Mouse (Mus musculus) T-helper 1 cell (primary cell): ENCODE results near the gene Usp34.
"Not testable (repeated sequence)": the region's sequence is repeated elsewhere in the genome, so short reads cannot be mapped to it uniquely, and the experiment has no call there.

ENCODE experiments used
- in situ Hi-C: fragments of 300-600 bp; cut with MboI, MseI; formaldehyde crosslinking; loops from one replicate; pipeline ENCODE4 v1.15.1; 2025; ENCODE audit warnings: high pct_unique_total_duplicates

Usp34 gene

DNA sequence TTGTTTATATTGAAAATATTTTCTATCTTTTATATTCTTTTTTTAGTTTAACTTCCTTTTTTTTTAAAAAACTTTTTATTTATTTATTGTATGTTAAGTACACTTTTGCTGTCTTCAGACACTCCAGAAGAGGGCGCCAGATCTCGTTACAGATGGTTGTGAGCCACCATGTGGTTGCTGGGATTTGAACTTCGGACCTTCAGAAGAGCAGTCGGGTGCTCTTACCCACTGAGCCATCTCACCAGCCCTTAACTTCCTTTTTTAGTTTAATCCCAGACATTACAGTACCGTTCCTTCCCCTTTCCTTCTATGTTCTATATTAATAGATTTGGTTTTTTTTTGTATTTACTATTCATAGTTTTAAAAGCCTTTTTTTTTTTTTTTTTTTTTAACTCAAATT lies 50.5 kb downstream of the Usp34 start:
- in situ Hi-C loops, result not testable (repeated sequence)

DNA sequence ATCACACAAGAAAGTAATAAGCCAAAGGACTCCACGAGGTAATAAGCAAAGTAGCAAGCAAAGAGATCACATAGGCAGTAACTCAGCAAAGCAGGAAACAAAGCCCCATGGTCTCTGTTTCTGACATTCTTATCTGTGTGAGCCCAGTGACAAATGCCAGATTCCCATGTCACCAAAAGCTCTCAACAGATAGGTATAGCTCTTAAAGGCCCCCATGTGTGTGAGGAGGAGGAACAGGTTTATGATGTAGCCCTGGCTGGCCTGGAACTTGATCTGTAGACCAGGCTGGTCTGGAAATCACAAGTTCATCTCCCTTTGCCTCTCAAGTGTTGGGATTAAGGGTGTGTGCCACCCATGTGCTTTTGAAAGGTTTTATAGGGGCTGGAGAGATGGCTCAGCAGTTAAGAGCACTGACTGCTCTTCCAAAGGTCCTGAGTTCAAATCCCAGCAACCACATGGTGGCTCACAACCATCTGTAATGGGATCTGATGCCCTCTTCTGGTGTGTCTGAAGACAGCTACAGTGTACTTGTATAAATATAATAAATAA lies 53.1 kb downstream of the Usp34 start:
- in situ Hi-C loops, result not testable (repeated sequence)

DNA sequence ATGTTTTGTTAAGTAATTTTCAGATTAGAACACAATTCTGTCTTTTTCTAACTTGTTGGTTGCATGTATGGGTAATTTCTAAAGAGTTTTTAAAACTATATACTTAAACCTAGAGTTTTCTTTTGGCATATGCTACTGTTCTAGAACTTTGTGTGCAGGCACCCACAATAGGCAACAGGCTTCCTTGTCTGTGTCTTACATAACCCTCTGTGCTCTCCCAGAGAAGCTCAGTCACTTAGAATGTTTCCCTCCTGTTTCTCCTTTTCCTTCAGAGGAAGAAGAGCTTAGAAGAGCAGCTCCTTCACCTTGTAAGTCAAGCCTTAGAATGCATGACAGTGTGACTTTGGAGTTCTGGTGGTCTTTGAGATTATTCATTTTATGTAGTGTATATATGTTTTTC lies 55.6 kb downstream of the Usp34 start:
- in situ Hi-C loops, result no loop called here

DNA sequence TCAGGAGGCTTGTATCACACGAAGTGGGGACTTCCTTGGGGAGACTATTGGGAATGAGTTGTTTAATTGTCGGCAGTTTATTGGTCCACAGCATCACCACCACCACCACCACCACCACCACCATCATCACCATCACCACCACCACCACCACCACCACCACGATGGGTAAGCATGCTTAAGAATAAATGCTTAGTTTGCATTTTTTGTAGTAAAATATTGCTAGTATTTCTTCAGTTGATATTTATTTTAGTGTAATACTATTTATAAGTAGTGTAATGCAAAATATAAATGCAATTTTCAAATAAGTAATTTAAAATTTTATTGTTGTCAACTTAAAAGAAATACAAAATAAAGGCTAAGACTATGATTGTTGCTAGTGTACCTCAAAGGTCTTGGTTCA lies 57.7 kb downstream of the Usp34 start:
- in situ Hi-C loops, result no loop called here

DNA sequence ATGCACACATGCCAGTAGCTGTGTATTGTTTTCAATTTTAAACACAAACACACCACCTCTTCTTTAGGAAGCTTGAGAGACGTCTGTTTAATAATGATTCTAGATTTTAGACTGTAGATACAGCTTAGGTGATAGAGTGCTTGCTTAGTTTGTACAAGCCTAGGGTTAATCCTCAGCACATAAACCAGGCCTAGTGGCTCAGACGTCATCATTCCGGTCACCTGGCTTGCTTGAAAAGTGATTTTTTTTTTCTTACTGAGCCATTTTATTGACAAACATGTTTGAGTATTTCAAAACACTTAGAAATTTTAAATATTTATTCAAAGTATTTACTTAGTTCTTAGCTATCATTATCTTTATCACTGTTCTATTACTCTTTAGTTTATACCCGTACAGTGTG lies 65.3 kb downstream of the Usp34 start:
- in situ Hi-C loops, result no loop called here

DNA sequence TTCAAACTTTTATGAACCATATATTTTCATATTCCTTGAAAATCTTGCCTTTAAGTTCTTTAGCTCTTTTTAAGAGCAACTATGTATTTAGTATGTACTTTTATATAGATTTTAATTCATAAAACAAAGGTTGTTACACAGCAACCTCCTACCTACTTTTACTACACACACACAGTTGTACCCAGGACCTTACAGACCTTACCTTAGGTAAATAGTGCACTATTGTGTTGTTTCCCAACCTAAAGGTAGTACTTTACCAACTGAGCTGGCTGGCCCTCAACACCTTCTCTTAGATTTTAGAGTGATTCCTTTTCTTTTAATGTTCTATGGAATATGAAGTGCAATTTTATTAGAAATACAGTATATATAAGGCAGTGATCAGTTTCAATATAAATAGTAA lies 65.8 kb downstream of the Usp34 start:
- in situ Hi-C loops, result no loop called here

DNA sequence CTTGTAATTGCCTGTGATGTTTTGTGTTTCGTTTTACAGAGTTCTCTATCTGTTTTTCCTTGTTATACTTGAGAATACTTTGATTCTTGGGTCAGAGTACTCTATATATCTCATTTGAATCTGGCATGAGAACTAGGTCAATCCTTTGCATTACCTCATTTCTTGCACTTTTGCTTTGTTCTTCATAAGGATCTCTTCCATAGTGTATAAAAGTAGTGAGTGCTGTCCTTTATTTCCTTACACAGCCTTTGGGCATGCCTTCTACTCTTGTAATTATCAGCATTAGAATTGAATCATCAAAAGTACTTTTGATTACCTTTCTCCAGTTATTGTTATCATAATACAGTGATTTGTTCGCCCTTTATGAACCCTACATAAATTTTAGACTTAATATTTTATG lies 73.4 kb downstream of the Usp34 start:
- in situ Hi-C loops, result no loop called here

DNA sequence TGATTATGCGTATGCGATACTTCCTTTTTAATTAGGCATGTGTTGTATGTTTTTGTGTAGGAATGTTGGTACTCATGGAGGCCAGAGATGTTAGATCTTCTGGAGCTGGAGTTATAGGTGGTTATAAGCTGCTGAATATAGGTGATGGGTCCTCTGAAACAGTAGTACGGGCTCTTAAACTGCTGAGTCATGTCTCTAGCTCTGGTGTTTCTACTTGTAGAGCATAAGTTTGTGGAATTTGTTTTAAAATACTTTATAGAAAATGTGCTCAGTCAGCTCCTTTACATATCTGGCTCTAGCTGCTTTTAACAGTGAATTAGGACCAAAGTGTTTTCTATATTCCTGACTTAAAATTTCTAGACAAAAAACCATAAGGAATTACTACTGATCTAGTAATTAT lies 73.9 kb downstream of the Usp34 start:
- in situ Hi-C loops, result no loop called here

DNA sequence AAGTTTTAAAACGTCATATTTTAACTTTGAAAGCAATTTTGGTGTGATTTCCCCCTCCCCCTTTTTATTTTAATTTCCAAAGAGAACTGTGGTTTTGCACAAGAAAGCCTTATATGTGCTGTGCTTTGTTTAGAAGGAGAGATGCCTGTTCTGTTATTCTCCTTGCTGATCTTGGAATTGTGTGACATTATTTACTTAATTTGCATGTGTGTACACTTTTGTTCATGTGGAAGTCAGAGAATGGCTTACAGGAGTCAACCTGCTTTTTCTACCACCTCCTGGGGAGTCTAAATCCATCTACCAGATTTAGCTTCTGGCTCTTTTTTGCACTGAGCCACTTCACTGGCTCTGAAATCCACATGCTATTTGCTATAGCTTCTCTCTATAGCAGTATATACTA lies 76.1 kb downstream of the Usp34 start:
- in situ Hi-C loops, result no loop called here

DNA sequence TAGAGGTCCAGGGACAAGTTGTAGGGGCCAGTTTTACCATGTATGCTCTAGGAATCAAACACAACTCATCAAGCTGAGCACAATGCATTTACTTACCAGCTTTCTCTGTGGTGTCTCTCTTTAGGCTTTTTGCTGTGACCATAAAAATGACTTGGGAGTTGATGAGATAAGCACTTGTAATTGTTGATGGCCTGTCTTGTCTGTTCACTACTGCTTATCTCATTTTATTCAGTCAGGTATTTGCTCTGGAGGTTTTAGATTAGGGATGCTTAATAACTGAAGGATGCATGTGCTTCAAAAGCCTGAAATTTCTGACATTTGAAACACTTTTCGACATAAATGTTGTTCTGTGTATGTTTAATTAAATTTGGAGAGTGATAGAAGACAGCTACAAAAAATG lies 83.0 kb downstream of the Usp34 start:
- in situ Hi-C loops, result no loop called here

DNA sequence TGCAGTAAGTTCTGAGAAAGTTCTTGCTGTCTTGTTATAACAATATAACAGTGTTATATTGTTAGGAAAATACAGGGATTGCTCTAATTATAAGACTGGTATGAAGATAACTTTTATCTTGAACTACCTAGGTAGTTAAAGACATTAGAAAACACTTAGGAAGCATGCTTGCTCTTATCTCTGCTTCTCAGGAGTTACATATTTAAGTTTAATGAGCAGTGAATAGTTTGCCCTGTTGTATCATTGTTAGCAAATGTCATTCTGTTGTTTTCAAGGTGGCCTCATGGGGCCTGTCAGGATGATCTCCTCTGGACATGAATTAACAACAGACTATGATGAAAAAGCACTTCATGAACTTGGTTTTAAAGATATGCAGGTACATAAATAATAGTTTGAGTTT lies 85.9 kb downstream of the Usp34 start:
- in situ Hi-C loops, result no loop called here

DNA sequence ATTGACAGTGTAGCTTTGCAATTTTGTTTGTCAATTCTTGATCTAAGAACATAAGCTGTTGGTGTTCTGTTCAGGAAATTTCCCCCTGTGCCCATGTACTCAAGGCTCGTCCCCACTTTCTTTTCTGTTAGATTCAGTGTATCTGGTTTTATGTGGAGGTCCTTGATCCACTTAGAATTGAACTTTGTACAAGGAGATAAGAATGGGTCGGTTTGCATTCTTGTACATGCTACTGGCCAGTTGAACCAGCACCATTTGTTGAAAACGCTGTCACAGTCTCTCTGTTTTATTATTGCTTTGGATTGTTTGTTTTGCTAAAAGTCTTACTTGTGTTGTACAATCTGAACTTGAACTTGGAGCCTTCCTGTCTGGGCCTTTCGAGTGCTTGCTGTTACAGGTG lies 89.9 kb downstream of the Usp34 start:
- in situ Hi-C loops, result no loop called here

DNA sequence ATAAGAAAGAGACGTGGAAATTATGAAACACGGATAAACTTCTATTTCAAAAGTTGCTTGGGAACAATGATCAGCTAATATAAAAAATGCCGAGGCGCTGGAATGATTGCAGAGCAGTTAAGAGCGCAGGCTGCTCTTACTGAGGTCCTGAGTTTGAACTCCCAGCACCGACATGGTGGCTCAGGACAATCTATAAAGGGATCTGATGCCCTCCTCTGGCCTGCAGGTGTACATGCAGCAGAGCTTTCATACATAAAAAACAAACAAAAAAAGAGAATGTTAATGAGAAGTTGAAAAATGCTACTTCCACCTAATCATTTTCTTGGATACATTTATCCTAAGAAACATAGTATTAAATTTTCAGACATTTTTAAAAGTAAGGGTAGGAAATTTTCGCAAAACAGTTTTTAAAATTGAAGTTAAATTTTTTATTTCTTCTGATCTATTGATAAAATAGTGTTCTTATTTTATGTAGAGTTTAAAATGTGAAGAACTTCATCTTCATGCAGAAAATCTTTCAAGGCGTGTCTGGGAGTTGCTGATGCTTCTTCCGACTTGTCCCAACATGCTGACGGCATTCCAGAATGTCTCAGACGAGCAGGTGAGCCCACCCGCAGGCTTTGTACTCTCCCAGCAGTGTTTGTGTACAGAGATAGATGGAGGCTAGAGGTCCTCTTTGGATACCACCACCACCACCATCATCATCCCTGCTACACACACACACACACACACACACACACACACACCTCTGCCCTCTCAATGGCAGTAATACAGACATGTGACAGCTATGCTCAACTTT lies 94.5 kb downstream of the Usp34 start:
- in situ Hi-C loops, result loop anchor here (25.0 kb wide), 1 partner anchor 114 kb away; no protein-coding TSS in a partner anchor

DNA sequence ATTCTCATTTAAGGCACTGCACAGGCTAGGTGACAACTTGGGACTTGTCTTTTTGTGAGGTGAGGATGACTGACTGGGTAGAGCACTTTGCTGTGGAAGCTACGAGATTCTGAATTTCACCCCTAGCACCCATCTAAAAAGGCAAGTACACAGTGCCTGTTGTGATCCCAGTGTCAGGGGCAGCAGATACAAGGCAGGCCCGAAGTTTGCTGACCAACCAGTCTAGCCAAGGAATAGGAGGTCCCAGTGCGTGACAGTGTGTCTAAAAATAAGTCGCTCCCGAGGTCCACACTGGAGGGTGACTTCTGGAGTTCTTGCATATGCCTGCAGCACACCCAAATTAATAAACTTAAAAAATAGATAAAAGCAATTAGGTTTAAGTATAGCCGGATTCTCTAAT lies 121.6 kb downstream of the Usp34 start:
- in situ Hi-C loops, result no loop called here

DNA sequence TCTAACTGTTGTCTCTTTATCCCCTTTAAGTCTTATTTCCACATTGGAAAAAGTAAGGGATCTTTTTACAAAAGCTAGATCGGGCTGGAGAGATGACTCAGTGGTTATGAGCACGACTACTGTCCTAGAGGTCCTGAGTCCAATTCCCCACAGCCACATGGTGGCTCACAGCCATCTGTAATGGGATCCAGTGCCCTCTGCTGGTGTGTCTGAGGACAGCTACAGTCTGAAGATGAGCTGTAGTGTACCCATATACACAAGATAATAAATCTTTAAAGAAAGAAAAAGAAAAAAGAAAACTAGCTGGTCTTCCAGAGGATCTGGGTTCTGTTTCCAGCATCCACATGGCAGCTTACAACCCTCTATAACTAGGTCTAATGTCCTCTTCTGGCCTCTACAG lies 123.3 kb downstream of the Usp34 start:
- in situ Hi-C loops, result no loop called here

DNA sequence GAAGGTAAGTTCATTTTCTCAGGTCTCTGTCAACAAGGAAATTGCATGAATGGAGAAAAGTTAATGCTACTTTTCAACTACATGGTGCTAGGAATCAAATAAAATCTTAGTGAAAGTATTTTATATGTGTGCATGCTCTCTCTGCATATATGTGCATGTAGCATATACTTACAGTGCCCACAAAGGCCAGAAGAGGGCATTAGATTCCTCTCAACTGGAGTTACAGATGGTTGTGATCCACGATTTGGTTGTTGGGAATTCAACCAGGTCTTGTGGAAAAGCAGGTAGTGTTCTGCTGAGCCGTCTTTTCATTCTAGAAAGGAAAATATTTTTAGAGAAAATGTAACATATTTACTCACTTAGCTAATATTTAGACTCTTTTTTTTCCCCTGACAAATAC lies 129.4 kb downstream of the Usp34 start:
- in situ Hi-C loops, result no loop called here

DNA sequence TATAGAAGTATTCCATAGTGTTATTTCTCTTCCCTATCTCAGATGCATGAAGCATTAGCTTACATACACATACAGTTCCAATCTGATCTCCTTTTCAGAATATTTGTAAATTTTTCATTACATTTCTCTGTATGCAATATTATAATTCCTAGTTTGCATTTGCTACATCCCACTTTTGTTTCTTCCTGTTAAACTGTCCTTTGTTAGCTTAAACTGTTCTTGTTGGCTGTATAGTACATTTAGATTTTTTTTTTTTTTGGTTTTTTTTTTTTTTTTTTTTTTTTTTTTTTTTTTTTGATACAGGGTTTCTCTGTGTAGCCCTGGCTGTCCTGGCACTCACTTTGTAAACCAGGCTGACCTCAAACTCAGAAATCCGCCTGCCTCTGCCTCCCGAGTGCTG lies 159.2 kb downstream of the Usp34 start:
- in situ Hi-C loops, result not testable (repeated sequence)

DNA sequence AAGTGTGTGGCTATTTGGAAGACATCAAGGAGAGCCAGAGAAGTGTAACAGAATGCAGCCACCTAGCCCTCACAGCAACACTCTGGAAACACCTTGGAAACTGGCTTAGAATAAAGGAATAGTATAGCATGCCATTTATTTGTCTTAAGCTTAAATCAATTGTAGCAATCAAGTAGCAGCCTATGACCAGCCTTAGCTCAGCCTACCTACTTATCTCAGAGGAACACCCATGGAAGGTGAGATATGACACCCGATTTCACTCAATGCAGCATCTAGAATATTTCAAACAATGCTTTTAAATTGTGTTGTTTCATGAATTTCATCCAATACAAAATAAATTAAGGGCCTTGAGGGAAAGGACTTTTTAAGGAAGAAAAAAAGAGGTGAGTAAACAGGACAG lies 183.3 kb downstream of the Usp34 start:
- in situ Hi-C loops, result no loop called here

DNA sequence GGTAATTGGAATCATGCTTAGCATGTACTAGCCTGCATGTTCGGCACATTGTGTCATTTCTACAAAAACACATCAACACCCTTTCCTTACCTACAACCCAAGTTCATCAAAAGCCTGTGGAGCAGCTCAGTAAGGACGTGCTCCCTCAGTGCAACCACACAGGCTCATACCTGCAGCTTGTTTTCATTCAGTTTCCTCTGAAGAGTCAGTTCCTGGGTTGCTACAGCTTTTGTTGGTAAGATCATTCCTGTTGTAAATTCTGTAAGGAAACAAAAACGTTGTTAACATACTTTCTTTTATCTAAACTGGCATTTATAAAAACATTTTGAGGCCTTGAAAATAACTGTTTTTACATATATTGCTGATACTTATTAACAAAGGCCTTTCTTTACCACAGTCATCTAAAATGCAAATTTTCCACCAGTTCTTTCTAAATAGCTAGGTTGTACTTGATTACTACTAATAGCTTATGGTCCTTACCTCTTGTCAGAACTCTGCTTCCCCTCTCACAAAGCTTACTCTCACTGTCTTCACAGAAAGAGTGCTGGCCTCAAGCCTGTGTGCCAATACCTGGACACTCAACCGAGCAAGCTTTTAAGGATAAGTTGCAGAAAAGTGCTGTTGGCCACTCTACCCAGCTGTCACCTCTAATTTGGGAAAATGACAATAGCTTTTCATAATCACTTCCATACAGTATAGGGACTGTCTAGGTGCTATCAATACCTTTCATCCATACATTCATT lies 185.5 kb downstream of the Usp34 start:
- in situ Hi-C loops, result no loop called here

DNA sequence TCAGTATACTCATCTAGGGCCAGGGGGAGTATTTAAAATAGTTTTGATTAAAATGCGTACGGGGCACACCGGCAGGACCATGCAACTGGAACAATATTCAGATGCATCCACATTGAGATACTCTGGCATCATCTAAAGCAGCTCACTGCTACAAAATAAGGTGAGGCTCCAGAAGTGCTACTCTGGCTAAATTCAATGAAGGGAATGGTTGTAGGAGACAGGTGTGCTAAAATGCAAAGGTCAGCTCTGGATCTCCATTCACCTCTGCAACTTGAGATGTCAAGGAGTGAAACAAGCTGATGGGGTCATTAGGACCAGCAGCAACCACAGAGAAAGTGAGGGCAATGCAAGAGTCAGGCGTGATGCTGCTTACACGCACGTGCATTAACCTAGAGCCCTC lies 188.5 kb downstream of the Usp34 start:
- in situ Hi-C loops, result no loop called here

DNA sequence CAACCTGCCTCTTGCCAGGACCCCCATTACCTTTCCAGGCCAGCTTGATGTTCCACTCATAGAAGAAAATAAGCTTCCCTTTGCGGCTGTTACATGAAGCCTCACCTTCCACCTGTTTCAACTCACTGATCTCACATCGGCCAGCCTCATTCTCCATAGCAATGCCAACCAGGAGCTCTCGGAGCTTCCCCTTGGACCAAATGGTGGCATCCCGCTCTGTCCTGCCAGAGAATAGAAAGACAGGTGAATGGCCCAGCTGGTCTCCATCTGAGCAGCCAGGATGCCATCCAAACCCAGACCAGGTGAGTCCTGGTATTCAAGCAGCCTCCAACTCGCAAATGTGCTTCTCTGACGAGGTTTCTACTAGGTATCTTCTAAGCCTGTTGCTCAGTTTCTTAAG lies 190.0 kb downstream of the Usp34 start:
- in situ Hi-C loops, result no loop called here

DNA sequence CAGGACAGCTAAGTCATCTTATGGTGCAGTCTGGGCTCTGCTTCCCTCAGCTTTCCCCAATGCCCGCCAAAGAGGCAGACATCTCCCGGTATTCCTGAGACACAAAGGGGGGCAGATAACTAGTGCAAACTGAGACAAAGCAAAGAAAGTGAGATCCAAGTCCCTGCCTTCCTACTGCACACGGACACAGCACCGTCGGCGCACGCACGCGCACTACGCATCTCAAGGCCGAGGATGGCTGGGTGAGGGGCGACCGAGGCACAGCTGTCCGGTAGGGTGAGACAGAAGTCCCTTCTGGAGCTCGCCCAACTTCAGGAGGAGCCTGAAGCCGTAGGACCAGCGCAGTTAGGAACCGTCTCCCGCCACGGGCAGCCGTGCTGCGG lies 190.6 kb downstream of the Usp34 start:
- in situ Hi-C loops, result no loop called here
